Mouse (Mus musculus) midbrain, embryonic 16.5 days (tissue): Measurements from ENCODE around the gene Msh3. TPM values are rescaled to one million over a fixed set of nuclear protein-coding genes. Genes with fewer than 3 reads are reported as not detected.
A peak's percentile ranks its signal among the peaks of the same experiment; 100 is the strongest.

ENCODE experiments used
- ATAC-seq: fragments of 200-750 bp; cut with Nextera tagmentation; 2 replicates; pipeline ENCODE4 v1.8.0; 2017; ENCODE audit warnings: moderate TSS enrichment
- H3K27ac ChIP-seq: fragments of 300-500 bp; sonication (generic); 2 replicates; pipeline ENCODE4 v1.5.1; 2014; ENCODE audit warnings: mild to moderate bottlenecking, low read length, mixed read lengths
- H3K27me3 ChIP-seq: fragments of 300-500 bp; sonication (generic); 2 replicates; pipeline ENCODE4 v1.6.1; 2014; ENCODE audit warnings: low read depth, low read length, mixed read lengths; ENCODE audit not compliant: control insufficient read depth, insufficient read depth
- H3K36me3 ChIP-seq: fragments of 300-500 bp; sonication (generic); 2 replicates; pipeline ENCODE4 v1.6.1; 2014; ENCODE audit warnings: mild to moderate bottlenecking, low read length, moderate library complexity, mixed read lengths; ENCODE audit not compliant: control insufficient read depth, insufficient read depth
- H3K4me1 ChIP-seq: fragments of 300-500 bp; sonication (generic); 2 replicates; pipeline ENCODE4 v1.6.1; 2014; ENCODE audit warnings: mild to moderate bottlenecking, low read length, mixed read lengths; ENCODE audit not compliant: control insufficient read depth, insufficient read depth
- H3K4me2 ChIP-seq: fragments of 300-500 bp; sonication (generic); 2 replicates; pipeline ENCODE4 v1.6.1; 2014; ENCODE audit warnings: mild to moderate bottlenecking, low read length, mixed read lengths
- H3K4me3 ChIP-seq: fragments of 300-500 bp; sonication (generic); 2 replicates; pipeline ENCODE4 v1.5.1; 2014; ENCODE audit warnings: low read depth, mild to moderate bottlenecking, low read length, moderate library complexity, mixed read lengths
- H3K9ac ChIP-seq: fragments of 300-500 bp; sonication (generic); 2 replicates; pipeline ENCODE4 v1.6.1; 2014; ENCODE audit warnings: low read depth, low read length, mixed read lengths
- H3K9me3 ChIP-seq: fragments of 300-500 bp; sonication (generic); replicated peaks from 2 replicates; pipeline ENCODE4 v1.6.1; 2014; ENCODE audit warnings: mild to moderate bottlenecking, low read length, mixed read lengths; ENCODE audit not compliant: control insufficient read depth, poor library complexity, severe bottlenecking
- WGBS: fragments of 180-500 bp; shearing (Covaris S2); extraction: QIAGEN DNeasy Blood & Tissue Kit; methylation state at CpG from one replicate; pipeline ENCODE4 v1.1.7; 2014; 5-methylcytosine and 5-hydroxymethylcytosine counted together
- polyA plus RNA-seq: library from polyadenylated mRNA; unstranded; fragments of >200 nt; fragmentation: Nextera tagmentation; extraction: Ambion mirVana; gene quantifications from 2 replicates; pipeline ENCODE4 v1.2.1, GENCODE M21; 2015

The Msh3 gene
- polyA plus RNA-seq, 1 experiment from 2014 or later, result 21.8 TPM

GRCm38 (mm10) chr13:92305680-92306079 lies 49.1 kb downstream of the Msh3 start, which contains the start of gene Gm20379:
TSS of gene Gm20379 (plus strand) at chr13:92305980.
- no peak within 1 kb of the TSS for H3K9ac ChIP-seq
- H3K4me3 ChIP-seq, result no peak within 1 kb of the TSS
- H3K27ac ChIP-seq, result no peak within 1 kb of the TSS
- no peaks in the 10 kb centered on the region for H3K4me1 ChIP-seq
- H3K4me2 ChIP-seq, result no peak within 1 kb of the TSS
- WGBS, result 96% methylated on average over 11 of the region's 11 CpGs
- ATAC-seq, result no peak
- H3K27me3 ChIP-seq, result no peaks in the 10 kb centered on the region
- H3K9me3 ChIP-seq, result no peaks in the 10 kb centered on the region
- H3K36me3 ChIP-seq, result no peaks in the 10 kb centered on the region

GRCm38 (mm10) chr13:92304291-92304690 lies 50.5 kb downstream of the Msh3 start:
- Histone ChIP-seq H3K27me3 (no peaks in the 10 kb centered on the region), H3K9ac (no peak overlapping the region), H3K9me3 (no peaks in the 10 kb centered on the region), H3K36me3 (no peaks in the 10 kb centered on the region), H3K4me3 (no peak overlapping the region), H3K4me1 (no peaks in the 10 kb centered on the region), H3K27ac (no peak overlapping the region), H3K4me2 (no peak overlapping the region)
- WGBS, result 97% methylated on average over 5 of the region's 5 CpGs
- ATAC-seq, result no peak; the same call in 1 of the 2 replicates

GRCm38 (mm10) chr13:92303062-92303948 lies 51.5 kb downstream of the Msh3 start:
- no peaks in the 10 kb centered on the region for H3K4me1 ChIP-seq
- no peaks in the 10 kb centered on the region for H3K36me3 ChIP-seq
- no peak overlapping the region for H3K27ac ChIP-seq
- H3K4me2 ChIP-seq, result no peak overlapping the region
- peak; percentile 90 for ATAC-seq
- no peak overlapping the region for H3K4me3 ChIP-seq
- H3K27me3 ChIP-seq, result no peaks in the 10 kb centered on the region
- H3K9me3 ChIP-seq, result no peaks in the 10 kb centered on the region
- 66% methylated on average over 8 of the region's 8 CpGs for WGBS
- no peak overlapping the region for H3K9ac ChIP-seq

GRCm38 (mm10) chr13:92302466-92302865 lies 52.3 kb downstream of the Msh3 start:
- 87% methylated on average over 4 of the region's 4 CpGs for WGBS
- H3K27ac ChIP-seq, result no peak overlapping the region
- no peaks in the 10 kb centered on the region for H3K36me3 ChIP-seq
- no peaks in the 10 kb centered on the region for H3K27me3 ChIP-seq
- H3K4me3 ChIP-seq, result no peak overlapping the region
- no peaks in the 10 kb centered on the region for H3K4me1 ChIP-seq
- no peak for ATAC-seq
- H3K4me2 ChIP-seq, result no peak overlapping the region
- H3K9ac ChIP-seq, result no peak overlapping the region
- no peaks in the 10 kb centered on the region for H3K9me3 ChIP-seq

- no peaks in the 10 kb centered on the region for H3K9me3 ChIP-seq
- no peak overlapping the region for H3K27ac ChIP-seq
- H3K4me2 ChIP-seq, result no peak overlapping the region
- no peak overlapping the region for H3K9ac ChIP-seq
- WGBS, result 84% methylated on average over 4 of the region's 4 CpGs
- H3K36me3 ChIP-seq, result no peaks in the 10 kb centered on the region
- H3K4me1 ChIP-seq, result no peaks in the 10 kb centered on the region
- no peak overlapping the region for H3K4me3 ChIP-seq
- no peaks in the 10 kb centered on the region for H3K27me3 ChIP-seq
- ATAC-seq, result no peak
Observed at GRCm38 (mm10) chr13:92301754-92302153, 53.0 kb downstream of the Msh3 start.

- WGBS, result 86% methylated on average over 1 of the region's 1 CpGs
- no peak for ATAC-seq
Observed at GRCm38 (mm10) chr13:92299522-92299921, 55.3 kb downstream of the Msh3 start.

GRCm38 (mm10) chr13:92297021-92297420 lies 57.8 kb downstream of the Msh3 start:
- ATAC-seq, result no peak
- Histone ChIP-seq H3K4me3 (no peak overlapping the region), H3K27me3 (no peaks in the 10 kb centered on the region), H3K4me1 (no peaks in the 10 kb centered on the region), H3K4me2 (no peak overlapping the region), H3K36me3 (peaks cover 4% of the 10 kb centered on the region; the same call in 1 of the 2 replicates), H3K27ac (no peak overlapping the region), H3K9me3 (no peaks in the 10 kb centered on the region), H3K9ac (no peak overlapping the region)
- 90% methylated on average over 2 of the region's 2 CpGs for WGBS

More at GRCm38 (mm10) chr13:92299522-92299921, 55.3 kb downstream of the Msh3 start:
- no peak overlapping the region for H3K27ac ChIP-seq
- H3K9ac ChIP-seq, result no peak overlapping the region
- no peak overlapping the region for H3K4me3 ChIP-seq
- no peaks in the 10 kb centered on the region for H3K27me3 ChIP-seq
- peaks cover 4% of the 10 kb centered on the region; the same call in 1 of the 2 replicates for H3K36me3 ChIP-seq
- H3K4me1 ChIP-seq, result no peaks in the 10 kb centered on the region
- H3K9me3 ChIP-seq, result no peaks in the 10 kb centered on the region
- no peak overlapping the region for H3K4me2 ChIP-seq

GRCm38 (mm10) chr13:92296490-92296889 lies 58.3 kb downstream of the Msh3 start:
- no peaks in the 10 kb centered on the region for H3K9me3 ChIP-seq
- no peak overlapping the region for H3K9ac ChIP-seq
- H3K4me1 ChIP-seq, result no peaks in the 10 kb centered on the region
- ATAC-seq, result no peak
- H3K4me3 ChIP-seq, result no peak overlapping the region
- H3K27ac ChIP-seq, result no peak overlapping the region
- peaks cover 4% of the 10 kb centered on the region; the same call in 1 of the 2 replicates for H3K36me3 ChIP-seq
- no peaks in the 10 kb centered on the region for H3K27me3 ChIP-seq
- no peak overlapping the region for H3K4me2 ChIP-seq
- 97% methylated on average over 4 of the region's 4 CpGs for WGBS

- Histone ChIP-seq H3K36me3 (peaks cover 4% of the 10 kb centered on the region; the same call in 1 of the 2 replicates), H3K9me3 (no peaks in the 10 kb centered on the region), H3K4me2 (no peak overlapping the region), H3K9ac (no peak overlapping the region), H3K4me3 (no peak overlapping the region), H3K27me3 (no peaks in the 10 kb centered on the region), H3K27ac (no peak overlapping the region), H3K4me1 (no peaks in the 10 kb centered on the region)
- ATAC-seq, result no peak
- WGBS, result 86% methylated on average over 5 of the region's 5 CpGs
Observed at GRCm38 (mm10) chr13:92293883-92294282, 60.9 kb downstream of the Msh3 start.
